Mouse (Mus musculus) 416B (cell line): ENCODE results near the gene Ankrd34b.
A peak's percentile ranks its signal among the peaks of the same experiment; 100 is the strongest.

Experiments
- DNase-seq: peaks from one replicate; pipeline ENCODE4 v3.0.0; 2011; ENCODE audit warnings: low read depth

Gene Ankrd34b

DNA sequence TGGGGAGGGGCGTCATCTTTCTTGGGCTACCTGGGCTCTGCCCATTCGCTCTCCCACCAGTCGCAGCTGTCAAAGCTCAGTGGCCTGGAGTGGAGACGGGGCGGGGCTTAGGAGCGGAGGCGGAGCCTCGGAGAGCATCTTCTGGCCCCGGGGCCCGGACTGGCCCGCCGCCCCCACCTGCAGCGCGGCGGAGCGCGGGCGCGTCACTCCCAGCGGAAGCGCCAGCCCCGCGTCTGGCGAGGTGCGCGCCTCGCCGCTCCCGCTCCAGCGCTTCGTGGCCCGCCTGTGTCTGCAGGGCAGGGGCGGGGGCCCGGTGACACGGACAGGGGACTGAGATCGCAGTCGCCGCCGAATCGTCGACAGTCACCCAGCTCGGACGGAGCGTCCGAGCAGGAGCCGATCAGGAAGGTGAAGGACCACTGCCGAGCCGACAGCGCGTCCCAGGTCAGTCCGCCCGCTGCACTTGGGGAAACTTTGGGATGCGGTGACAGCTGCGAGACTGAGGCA is at the start of gene Ankrd34b:
Gene Ankrd34b, plus strand, starts transcription at position 139 of the 507 bp plus-strand sequence.
- DNase-seq, result no peak

DNA sequence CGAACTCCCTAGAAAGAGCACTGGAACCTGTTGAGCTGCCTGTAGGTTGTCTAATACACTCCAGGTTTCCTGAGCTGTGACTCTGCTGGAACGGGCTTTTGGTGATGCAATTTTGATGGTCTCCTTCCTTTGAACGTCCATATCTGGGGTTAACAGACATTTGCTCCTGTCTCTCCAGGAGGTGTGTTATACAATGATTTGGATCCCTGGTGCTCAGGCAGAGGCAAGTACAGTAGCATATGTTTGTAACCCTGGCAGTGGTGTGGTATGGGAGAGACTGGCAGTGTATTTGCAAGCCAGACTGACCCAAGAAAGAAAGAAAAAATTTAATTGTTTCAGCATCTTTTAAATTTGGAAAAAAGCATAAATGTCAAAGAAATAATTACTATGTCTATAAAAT is 38.3 kb upstream of the Ankrd34b start:
- DNase-seq, result no peak

GRCm38 (mm10) chr13:92393047-92393661 is 32.5 kb upstream of the Ankrd34b start:
- DNase-seq, result no peak

- no peak for DNase-seq
Measured at GRCm38 (mm10) chr13:92398491-92399384, 27.0 kb upstream of the Ankrd34b start.

GRCm38 (mm10) chr13:92402063-92402462 is 23.6 kb upstream of the Ankrd34b start:
- DNase-seq, result no peak

DNA sequence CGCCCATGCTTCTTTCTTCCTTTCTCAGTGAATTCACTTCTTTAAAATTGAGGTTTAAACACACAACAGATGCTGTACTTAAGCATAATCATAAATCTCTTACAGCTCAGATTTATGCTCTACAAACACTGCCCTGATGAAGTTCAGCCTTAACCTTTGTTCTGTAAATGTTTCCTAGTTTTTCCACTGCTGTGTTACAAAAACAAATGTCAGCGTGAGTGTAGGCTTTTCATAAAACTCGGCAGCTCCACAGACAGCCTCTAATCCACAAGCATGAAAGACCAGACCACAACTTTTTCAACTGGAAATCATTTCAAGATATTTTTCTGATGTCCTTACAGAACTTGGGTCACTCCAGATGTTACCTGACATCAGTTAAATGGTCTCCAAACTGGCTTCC is 22.2 kb upstream of the Ankrd34b start:
- no peak for DNase-seq

DNA sequence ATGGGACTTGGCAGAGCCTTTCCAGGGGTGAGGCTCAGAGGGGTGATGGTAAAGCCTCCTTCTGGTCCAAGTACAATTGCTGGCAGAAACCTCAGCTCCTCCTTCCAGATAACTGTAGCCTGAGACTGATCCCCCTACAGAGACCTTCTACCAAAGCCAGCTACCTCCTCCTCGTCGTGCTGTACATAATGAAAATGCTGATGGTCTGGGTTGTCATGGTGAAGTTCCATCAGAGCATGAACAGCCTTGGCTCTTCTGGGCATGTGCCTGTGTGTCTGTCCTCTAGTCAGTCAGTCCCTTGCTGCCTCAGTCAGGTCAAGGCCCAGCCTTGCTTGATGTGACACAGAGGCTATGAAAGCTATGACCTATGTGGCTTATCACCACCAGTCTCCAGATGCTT is 15.2 kb upstream of the Ankrd34b start:
- DNase-seq, result no peak

DNA sequence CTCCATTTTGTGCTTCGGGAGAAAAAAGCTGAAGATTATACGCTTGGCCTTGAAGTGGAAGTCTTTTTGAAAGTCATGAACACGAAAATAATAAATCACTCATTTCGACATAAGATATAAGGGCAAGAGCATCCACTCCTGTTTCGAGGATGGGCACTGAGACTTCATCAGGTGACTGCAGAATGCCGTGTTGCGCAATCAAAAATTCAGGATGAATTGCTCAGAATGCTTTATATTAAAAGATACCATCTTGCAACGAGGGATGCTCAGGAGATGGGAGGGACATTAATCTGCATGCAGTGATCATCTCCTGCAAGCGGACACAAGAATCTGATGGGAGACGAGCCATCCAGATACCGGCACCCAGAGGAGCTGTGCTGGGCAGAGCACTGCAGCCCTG is 6.1 kb upstream of the Ankrd34b start:
- no peak for DNase-seq

- DNase-seq, result no peak
Measured at GRCm38 (mm10) chr13:92423711-92424110, 2.0 kb upstream of the Ankrd34b start.

- DNase-seq, result no peak
Measured at GRCm38 (mm10) chr13:92426294-92427051, 777 bp downstream of the Ankrd34b start.

GRCm38 (mm10) chr13:92427351-92427855 is 1.7 kb downstream of the Ankrd34b start:
- no peak for DNase-seq

GRCm38 (mm10) chr13:92438656-92439055 is 13.0 kb downstream of the Ankrd34b start:
- DNase-seq, result no peak

DNA sequence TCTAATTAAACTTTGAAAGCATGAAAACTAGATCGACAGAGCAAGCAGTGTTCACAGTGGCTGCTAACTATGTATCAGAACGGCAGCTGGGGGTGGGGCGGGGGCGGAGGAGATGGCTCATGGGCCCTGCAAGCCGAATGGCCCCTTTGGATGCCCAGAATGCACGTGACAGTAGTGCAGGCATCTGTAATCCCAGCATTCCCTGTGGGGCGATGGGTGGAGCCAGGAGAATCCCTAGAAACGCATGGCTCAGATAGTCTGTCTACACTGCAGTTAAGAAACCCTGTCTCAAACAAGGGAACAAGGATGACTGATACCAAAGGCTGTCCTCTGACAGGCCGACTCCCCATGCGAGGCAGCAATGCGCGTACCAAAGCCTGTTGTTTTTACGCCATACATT is 14.6 kb downstream of the Ankrd34b start:
- DNase-seq, result no peak

- no peak for DNase-seq
Measured at GRCm38 (mm10) chr13:92446872-92447271, 21.2 kb downstream of the Ankrd34b start.

GRCm38 (mm10) chr13:92464698-92465097 is 39.0 kb downstream of the Ankrd34b start:
- DNase-seq, result no peak

- DNase-seq, result no peak
Measured at GRCm38 (mm10) chr13:92467891-92468290, 42.2 kb downstream of the Ankrd34b start.

DNA sequence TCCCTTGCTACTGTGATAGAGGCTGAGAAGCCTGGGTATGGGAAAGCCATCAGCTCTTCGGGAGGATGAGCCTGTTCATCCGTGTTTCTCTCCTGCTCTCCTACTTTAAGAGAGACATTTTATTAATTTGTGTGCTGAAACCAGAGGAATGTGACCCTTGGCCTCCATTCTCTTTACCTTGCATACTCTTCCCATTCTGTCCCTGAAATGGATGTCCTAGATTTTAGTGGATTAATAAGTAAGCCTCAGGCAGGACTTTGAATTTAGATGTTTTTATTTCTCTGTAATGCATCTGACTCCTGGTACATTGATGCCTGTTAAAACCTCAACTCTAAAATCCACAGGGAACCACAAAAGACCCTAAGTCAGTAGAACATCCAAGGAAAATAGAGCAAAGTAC is 43.7 kb downstream of the Ankrd34b start:
- no peak for DNase-seq

DNA sequence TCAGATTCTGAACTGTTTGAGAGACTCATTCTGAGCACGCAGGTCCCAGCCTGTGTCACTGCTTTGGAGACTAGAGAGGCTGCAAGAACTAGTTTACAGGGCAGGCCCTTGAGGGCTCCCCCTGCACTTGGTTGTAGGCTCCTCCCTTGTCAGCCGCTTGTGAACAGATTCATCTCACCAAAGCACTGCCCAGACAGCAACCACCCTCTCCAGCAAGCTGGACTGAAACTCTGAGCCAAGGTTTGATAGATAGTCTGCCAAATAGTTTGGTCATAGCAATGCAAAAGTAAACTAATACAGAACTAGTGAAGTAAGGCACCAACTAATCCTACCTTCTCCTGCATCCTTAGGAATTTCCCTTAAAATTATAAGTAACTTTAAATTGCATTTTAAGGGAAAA is 44.5 kb downstream of the Ankrd34b start:
- DNase-seq, result no peak

- DNase-seq, result peak; percentile 85
Measured at GRCm38 (mm10) chr13:92483348-92483747, 57.7 kb downstream of the Ankrd34b start.

GRCm38 (mm10) chr13:92483852-92484463 is 58.3 kb downstream of the Ankrd34b start, which contains the start of gene Fam151b:
Gene Fam151b, minus strand, starts transcription at chr13:92484015.
- peak; percentile 98 for DNase-seq

GRCm38 (mm10) chr13:92490817-92491216 is 65.1 kb downstream of the Ankrd34b start:
- no peak for DNase-seq
